21 mouse cellular contexts compared by ENCODE assay signal in the genomic region with DNA sequence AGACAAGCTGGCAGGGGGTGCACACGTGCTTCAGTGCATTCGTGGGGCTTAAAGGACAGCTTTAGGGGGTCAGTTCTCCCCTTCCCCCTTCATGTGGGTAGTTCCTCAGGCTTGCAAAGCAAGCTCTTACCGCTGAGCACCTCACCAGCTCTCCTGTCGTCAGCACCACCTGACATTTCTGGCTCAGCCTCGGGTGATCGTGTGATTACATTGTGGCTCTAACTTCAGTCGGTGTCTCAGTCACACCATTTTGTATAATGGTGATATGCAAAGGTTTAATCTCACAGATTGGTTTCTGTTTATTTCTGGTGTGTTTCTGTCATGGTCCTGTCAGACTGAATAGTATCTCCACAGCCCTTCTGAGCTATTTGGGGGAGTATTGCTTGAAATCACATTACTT. TPM values are rescaled to one million over a fixed set of nuclear protein-coding genes. Genes with fewer than 3 reads are reported as not detected.
A peak's percentile ranks its signal among the peaks of the same experiment; 100 is the strongest.
DNase-seq lines count a peak whose midpoint lies in the region; ATAC-seq and TF ChIP-seq lines count a peak whose summit lies in the region.
"Had no signal": no experiment of that assay in that cellular context is flagged by ENCODE, and none has a peak within 500 bp of the region (broad histone marks: within the 10 kb centered on the region; RNA-seq: fewer than 3 reads in every experiment).

No protein-coding gene starts in this region.

- ATAC-seq in heart, embryonic 15.5 days (replicated peaks; ENCODE audit: insufficient number of reproducible peaks, insufficient read depth, low FRiP score, low read depth), result no peak
- ATAC-seq in liver, embryonic 11.5 days (replicated peaks; ENCODE audit: low FRiP score), result no peak
- ATAC-seq: forebrain, embryonic 15.5 days; hindbrain, embryonic 16.5 days had no signal

- no peak overlapping the region for H3K4me2 ChIP-seq in heart, embryonic 15.5 days
- no peak overlapping the region for H3K4me2 ChIP-seq in liver, embryonic 11.5 days
- H3K4me2 ChIP-seq: embryonic facial prominence, embryonic 12.5 days; forebrain, embryonic 15.5 days; hindbrain, embryonic 12.5 days had no signal

- peak overlapping the region; percentile 53; the same call in 1 of the 2 replicates for H3K27ac ChIP-seq in heart, embryonic 10.5 days
- peak overlapping the region; percentile 78 for H3K27ac ChIP-seq in heart, embryonic 15.5 days
- peak overlapping the region; percentile 99 for H3K27ac ChIP-seq in liver, adult 2 months (replicated peaks; ENCODE audit: insufficient read depth, low read depth, low read length)
- H3K27ac ChIP-seq in liver, embryonic 11.5 days (ENCODE audit: low read depth, low read length), result no peak overlapping the region
- 0 out of 2 replicates have a peak overlapping the region, but pooled peaks have one; percentile 11 for H3K27ac ChIP-seq in olfactory bulb, adult 2 months (ENCODE audit: insufficient read depth, low read depth, low read length)
- H3K27ac ChIP-seq: embryonic facial prominence, embryonic 12.5 days; forebrain, embryonic 15.5 days; hindbrain, embryonic 12.5 days had no signal

- no peak overlapping the region for H3K9ac ChIP-seq in heart, embryonic 15.5 days
- peak overlapping the region; percentile 29 for H3K9ac ChIP-seq in liver, adult 2 months (ENCODE audit: low read depth, low read length)
- no peak overlapping the region for H3K9ac ChIP-seq in liver, embryonic 11.5 days (ENCODE audit: low read depth, low read length)
- H3K9ac ChIP-seq: embryonic facial prominence, embryonic 12.5 days; forebrain, embryonic 15.5 days; hindbrain, embryonic 12.5 days had no signal

- no peaks in the 10 kb centered on the region for H3K9me3 ChIP-seq in heart, embryonic 10.5 days
- no peaks in the 10 kb centered on the region for H3K9me3 ChIP-seq in heart, embryonic 15.5 days (replicated peaks)
- no peaks in the 10 kb centered on the region for H3K9me3 ChIP-seq in liver, embryonic 11.5 days (ENCODE audit: control insufficient read depth, low read length)
- H3K9me3 ChIP-seq: embryonic facial prominence, embryonic 12.5 days; forebrain, embryonic 15.5 days; hindbrain, embryonic 12.5 days had no signal

- no peaks in the 10 kb centered on the region for H3K27me3 ChIP-seq in heart, embryonic 10.5 days (ENCODE audit: insufficient read depth, poor library complexity, severe bottlenecking)
- H3K27me3 ChIP-seq in heart, embryonic 15.5 days, result no peaks in the 10 kb centered on the region
- no peaks in the 10 kb centered on the region for H3K27me3 ChIP-seq in liver, adult 2 months (ENCODE audit: control insufficient read depth, insufficient read depth, low read length)
- H3K27me3 ChIP-seq in liver, embryonic 11.5 days (replicated peaks; ENCODE audit: control insufficient read depth, insufficient read depth, low read length), result no peaks in the 10 kb centered on the region
- H3K27me3 ChIP-seq: embryonic facial prominence, embryonic 12.5 days; forebrain, embryonic 15.5 days; hindbrain, embryonic 12.5 days had no signal

- no peaks in the 10 kb centered on the region for H3K79me2 ChIP-seq in liver, adult 2 months (ENCODE audit: control insufficient read depth, insufficient read depth, low read length)

- H3K4me3 ChIP-seq in heart, embryonic 10.5 days, result no peak overlapping the region
- H3K4me3 ChIP-seq in heart, embryonic 15.5 days, result no peak overlapping the region
- no peak overlapping the region for H3K4me3 ChIP-seq in liver, adult 2 months (ENCODE audit: insufficient read depth, low read depth, low read length)
- H3K4me3 ChIP-seq in liver, embryonic 11.5 days (ENCODE audit: low read depth, low read length), result no peak overlapping the region
- H3K4me3 ChIP-seq in olfactory bulb, adult 2 months (ENCODE audit: insufficient read depth, low read depth, low read length), result no peak overlapping the region
- H3K4me3 ChIP-seq: embryonic facial prominence, embryonic 12.5 days; forebrain, embryonic 15.5 days; hindbrain, embryonic 12.5 days had no signal

- no peak for TF ChIP-seq POLR2A in liver, adult 2 months (IDR thresholded peaks at IDR 0.05; ENCODE audit: extremely low read depth, insufficient read depth, low read length)
- TF ChIP-seq POLR2A in olfactory bulb, adult 2 months (IDR thresholded peaks at IDR 0.05; ENCODE audit: insufficient read depth, low read depth, low read length), result no peak

- 61% methylated on average over 7 of the region's 7 CpGs for WGBS in heart, embryonic 10.5 days
- WGBS in heart, embryonic 15.5 days, result 51% methylated on average over 7 of the region's 7 CpGs
- 40% methylated on average over 7 of the region's 7 CpGs for WGBS in liver, adult 2 months
- WGBS in liver, embryonic 11.5 days, result 77% methylated on average over 7 of the region's 7 CpGs
- 45% methylated on average over 7 of the region's 7 CpGs for WGBS in olfactory bulb, adult 2 months

- no peak for DNase-seq in heart, embryonic 10.5 days (ENCODE audit: low spot score)
- DNase-seq in heart, postnatal 36 days, result no peak
- DNase-seq in heart, postnatal 25 days (ENCODE audit: low spot score), result no peak
- peak; percentile 81 for DNase-seq in liver, adult 2 months (ENCODE audit: extremely low read depth, low read depth, low spot score)
- no peak for DNase-seq in liver, embryonic 11.5 days (ENCODE audit: low spot score)
- DNase-seq: adrenal gland, postnatal 25 days; cerebellum, adult 9-10 months; cerebellum, postnatal 25 days; gastrocnemius, postnatal 10 days; kidney, adult 18-20 months had no signal

- intact Hi-C loops in heart, postnatal 36 days (cut with DNase I), result no loop called here
- intact Hi-C loops in heart, postnatal 25 days (cut with DNase I), result no loop called here

- peaks cover 63% of the 10 kb centered on the region for H3K4me1 ChIP-seq in heart, embryonic 10.5 days
- peaks cover 42% of the 10 kb centered on the region for H3K4me1 ChIP-seq in heart, embryonic 15.5 days (replicated peaks)
- H3K4me1 ChIP-seq in liver, adult 2 months (ENCODE audit: control insufficient read depth, insufficient read depth, low read length), result peaks cover 46% of the 10 kb centered on the region
- peaks cover 13% of the 10 kb centered on the region for H3K4me1 ChIP-seq in liver, embryonic 11.5 days (replicated peaks; ENCODE audit: control insufficient read depth, insufficient read depth, low read length)
- peaks cover 16% of the 10 kb centered on the region for H3K4me1 ChIP-seq in olfactory bulb, adult 2 months (ENCODE audit: control insufficient read depth, insufficient read depth, low read length)
- H3K4me1 ChIP-seq: embryonic facial prominence, embryonic 12.5 days; forebrain, embryonic 15.5 days; hindbrain, embryonic 12.5 days had no signal

- no peak for TF ChIP-seq CTCF in liver, adult 2 months (IDR thresholded peaks at IDR 0.05; ENCODE audit: low read depth, low read length)
- no peak for TF ChIP-seq CTCF in olfactory bulb, adult 2 months (IDR thresholded peaks at IDR 0.05; ENCODE audit: insufficient read depth, low read depth, low read length)

- H3K36me3 ChIP-seq in heart, embryonic 10.5 days, result peaks cover 44% of the 10 kb centered on the region
- peaks cover 19% of the 10 kb centered on the region; the same call in 1 of the 2 replicates for H3K36me3 ChIP-seq in heart, embryonic 15.5 days
- H3K36me3 ChIP-seq in liver, adult 2 months (ENCODE audit: control insufficient read depth, insufficient read depth, low read length), result peaks cover 18% of the 10 kb centered on the region
- H3K36me3 ChIP-seq in liver, embryonic 11.5 days (ENCODE audit: control insufficient read depth, insufficient read depth, low read length), result peaks cover 8% of the 10 kb centered on the region

RNA-seq across cellular contexts. Expression of a gene that starts 29.4 kb away (rescaled TPM):
- 4.3 and 124 TPM in 2 replicates for polyA plus RNA-seq in heart, embryonic 10.5 days (2016; fragmentation: Nextera tagmentation; extraction: Ambion mirVana)
- not detected for total RNA-seq in heart, postnatal 36 days (2021)
- 3.9 and 29.5 TPM in 2 replicates for polyA plus RNA-seq in heart, embryonic 15.5 days (2015; fragmentation: Nextera tagmentation; extraction: Ambion mirVana)
- not detected for total RNA-seq in heart, postnatal 25 days (2021)
- total RNA-seq in liver, adult 2 months (2014; rRNA removed), result 4,768 and 8,294 TPM in 2 replicates
- 7,598 and 8,406 TPM in 2 replicates for polyA plus RNA-seq in liver, adult 2 months (2012; rRNA removed)
- 1,257 and 1,278 TPM in 2 replicates for polyA plus RNA-seq in liver, embryonic 11.5 days (2014; fragmentation: Nextera tagmentation; extraction: Ambion mirVana)
- not detected in 2 replicates for polyA plus RNA-seq in olfactory bulb, adult 2 months (2012; ENCODE audit: insufficient read depth, insufficient read length, low replicate concordance, missing spikeins)
- total RNA-seq: heart, adult 8-10 months had no signal

RNA-seq across cellular contexts. Expression of a gene that starts 36.5 kb away (rescaled TPM):
- polyA plus RNA-seq in heart, embryonic 10.5 days (2016; fragmentation: Nextera tagmentation; extraction: Ambion mirVana), result not detected in 2 replicates
- total RNA-seq in heart, postnatal 36 days (2021), result not detected
- 0.36 TPM in 1 of 2 replicates, not detected in the other for polyA plus RNA-seq in heart, embryonic 15.5 days (2015; fragmentation: Nextera tagmentation; extraction: Ambion mirVana)
- not detected for total RNA-seq in heart, postnatal 25 days (2021)
- total RNA-seq in liver, adult 2 months (2014; rRNA removed), result 2,319 and 2,365 TPM in 2 replicates
- polyA plus RNA-seq in liver, adult 2 months (2012; rRNA removed), result 8,710 and 9,739 TPM in 2 replicates
- 1.4 and 4.2 TPM in 2 replicates for polyA plus RNA-seq in liver, embryonic 11.5 days (2014; fragmentation: Nextera tagmentation; extraction: Ambion mirVana)
- polyA plus RNA-seq in olfactory bulb, adult 2 months (2012; ENCODE audit: insufficient read depth, insufficient read length, low replicate concordance, missing spikeins), result not detected in 2 replicates
- total RNA-seq: ES-E14; gastrocnemius, postnatal 10 days; gastrocnemius, postnatal 4 days; heart, adult 8-10 months had no signal
- polyA plus RNA-seq: embryonic facial prominence, embryonic 12.5 days; forebrain, embryonic 11.5 days; forebrain, embryonic 15.5 days; hindbrain, embryonic 12.5 days; hindbrain, embryonic 16.5 days; kidney, embryonic 14.5 days had no signal

RNA-seq across cellular contexts. Expression of a gene that starts 41.6 kb away (rescaled TPM):
- 0.07 and 1.2 TPM in 2 replicates for polyA plus RNA-seq in heart, embryonic 10.5 days (2016; fragmentation: Nextera tagmentation; extraction: Ambion mirVana)
- total RNA-seq in heart, postnatal 36 days (2021), result not detected
- 0.13 TPM in 1 of 2 replicates, not detected in the other for polyA plus RNA-seq in heart, embryonic 15.5 days (2015; fragmentation: Nextera tagmentation; extraction: Ambion mirVana)
- not detected for total RNA-seq in heart, postnatal 25 days (2021)
- total RNA-seq in liver, adult 2 months (2014; rRNA removed), result 187 and 323 TPM in 2 replicates
- polyA plus RNA-seq in liver, adult 2 months (2012; rRNA removed), result 177 and 239 TPM in 2 replicates
- not detected in 2 replicates for polyA plus RNA-seq in liver, embryonic 11.5 days (2014; fragmentation: Nextera tagmentation; extraction: Ambion mirVana)
- not detected in 2 replicates for polyA plus RNA-seq in olfactory bulb, adult 2 months (2012; ENCODE audit: insufficient read depth, insufficient read length, low replicate concordance, missing spikeins)
- total RNA-seq: adrenal gland, postnatal 25 days; ES-E14; gastrocnemius, postnatal 10 days; heart, adult 8-10 months had no signal
- polyA plus RNA-seq: embryonic facial prominence, embryonic 12.5 days; forebrain, embryonic 11.5 days; forebrain, embryonic 15.5 days; hindbrain, embryonic 12.5 days; hindbrain, embryonic 16.5 days; kidney, embryonic 14.5 days had no signal

Comparison
In these comparisons a context has a peak if more than half of its experiments do, and no peak if none do; other contexts are left out.
1. RNA of a gene that starts 36.5 kb away (polyA plus RNA-seq): 8,710 to 9,739 TPM in liver, adult 2 months; 1.4 to 4.2 TPM in liver, embryonic 11.5 days, not detected in heart, embryonic 10.5 days, 0.36 TPM in heart, embryonic 15.5 days and not detected in olfactory bulb, adult 2 months; every median in the first group is over 1,000 times any median in the second.